Mouse (Mus musculus) neural tube, embryonic 13.5 days (tissue): ENCODE measurements at regions not wholly inside any gene's neighbourhood (a gene's known extent, or its start where the extent isn't known, plus 50 kb on each side); places are given as distances from the start of the nearest gene placed in this dataset.

Source experiments
- ATAC-seq: fragments of 200-750 bp; cut with Nextera tagmentation; 2 replicates; pipeline ENCODE4 v1.8.0; 2017; ENCODE audit warnings: low read depth, mild to moderate bottlenecking, moderate TSS enrichment, moderate library complexity
- H3K27ac ChIP-seq: fragments of 300-500 bp; sonication (generic); replicated peaks from 2 replicates; pipeline ENCODE4 v1.5.1; 2015; ENCODE audit warnings: moderate library complexity, mild to moderate bottlenecking, inconsistent platforms
- H3K27me3 ChIP-seq: fragments of 300-500 bp; sonication (generic); 2 replicates; pipeline ENCODE4 v1.6.1; 2015; ENCODE audit warnings: mild to moderate bottlenecking, inconsistent platforms
- H3K36me3 ChIP-seq: fragments of 300-500 bp; sonication (generic); 2 replicates; pipeline ENCODE4 v1.6.1; 2015; ENCODE audit warnings: mild to moderate bottlenecking, inconsistent platforms
- H3K4me1 ChIP-seq: fragments of 300-500 bp; sonication (generic); replicated peaks from 2 replicates; pipeline ENCODE4 v1.6.1; 2015; ENCODE audit warnings: inconsistent platforms
- H3K4me2 ChIP-seq: fragments of 300-500 bp; sonication (generic); 2 replicates; pipeline ENCODE4 v1.6.1; 2015; ENCODE audit warnings: inconsistent platforms, mild to moderate bottlenecking, moderate library complexity
- H3K4me3 ChIP-seq: fragments of 300-500 bp; sonication (generic); 2 replicates; pipeline ENCODE4 v1.5.1; 2015; ENCODE audit warnings: mild to moderate bottlenecking, inconsistent platforms
- H3K9ac ChIP-seq: fragments of 300-500 bp; sonication (generic); 2 replicates; pipeline ENCODE4 v1.6.1; 2015; ENCODE audit warnings: moderate library complexity, mild to moderate bottlenecking, inconsistent platforms
- H3K9me3 ChIP-seq: fragments of 300-500 bp; sonication (generic); 2 replicates; pipeline ENCODE4 v1.6.1; 2016; ENCODE audit warnings: inconsistent platforms
- WGBS: fragments of 180-500 bp; shearing (Covaris S2); methylation state at CpG from one replicate; pipeline ENCODE4 v1.1.7; 2015; 5-methylcytosine and 5-hydroxymethylcytosine counted together

GRCm38 (mm10) chr4:69197577-69197976 lies 243.4 kb upstream of the Brinp1 start:
- no peak for ATAC-seq
- Histone ChIP-seq H3K27me3 (no peaks in the 10 kb centered on the region), H3K4me2 (no peak overlapping the region), H3K9me3 (no peaks in the 10 kb centered on the region), H3K9ac (no peak overlapping the region), H3K4me1 (0 out of 2 replicates have a peak, but pooled peaks cover 3% of the 10 kb centered on the region), H3K36me3 (no peaks in the 10 kb centered on the region), H3K4me3 (no peak overlapping the region), H3K27ac (no peak overlapping the region)
- 80% methylated on average over 1 of the region's 1 CpGs for WGBS

GRCm38 (mm10) chr4:69196094-69196493 lies 241.9 kb upstream of the Brinp1 start:
- 0 out of 2 replicates have a peak, but pooled peaks cover 3% of the 10 kb centered on the region for H3K4me1 ChIP-seq
- peak; percentile 19; the same call in 1 of the 2 replicates for ATAC-seq
- 96% methylated on average over 1 of the region's 1 CpGs for WGBS
- peak overlapping the region; percentile 76 for H3K9ac ChIP-seq
- H3K27me3 ChIP-seq = no peaks in the 10 kb centered on the region
- peak overlapping the region; percentile 66 for H3K4me2 ChIP-seq
- peak overlapping the region; percentile 80 for H3K27ac ChIP-seq
- H3K4me3 ChIP-seq = peak overlapping the region; percentile 45
- H3K36me3 ChIP-seq = no peaks in the 10 kb centered on the region
- H3K9me3 ChIP-seq = no peaks in the 10 kb centered on the region

- Histone ChIP-seq H3K27ac (peak overlapping the region; percentile 80), H3K36me3 (no peaks in the 10 kb centered on the region), H3K4me1 (0 out of 2 replicates have a peak, but pooled peaks cover 3% of the 10 kb centered on the region), H3K9ac (peak overlapping the region; percentile 76), H3K27me3 (no peaks in the 10 kb centered on the region), H3K4me2 (peak overlapping the region; percentile 66), H3K4me3 (peak overlapping the region; percentile 45), H3K9me3 (no peaks in the 10 kb centered on the region)
- WGBS = under 1% methylated on average over 13 of the region's 13 CpGs
- ATAC-seq = peak; percentile 93
These were observed 241.4 kb upstream of the Brinp1 start for GRCm38 (mm10) chr4:69195645-69196044.
